Mouse (Mus musculus) midbrain, embryonic 14.5 days (tissue): ENCODE results near the gene Fam219a. TPM values are rescaled to one million over a fixed set of nuclear protein-coding genes. Genes with fewer than 3 reads are reported as not detected.

ENCODE experiments used
- ATAC-seq: fragments of 200-750 bp; cut with Nextera tagmentation; 2 replicates; pipeline ENCODE4 v1.8.0; 2017; ENCODE audit warnings: moderate number of reproducible peaks, moderate library complexity; ENCODE audit not compliant: low FRiP score, low TSS enrichment
- DNase-seq: peaks from one replicate; pipeline ENCODE4 v3.0.0-alpha.2; 2015
- H3K27ac ChIP-seq: fragments of 300-500 bp; sonication (generic); replicated peaks from 2 replicates; pipeline ENCODE4 v1.5.1; 2014; ENCODE audit warnings: mild to moderate bottlenecking, low read depth, low read length, moderate library complexity
- H3K27me3 ChIP-seq: fragments of 300-500 bp; sonication (generic); 2 replicates; pipeline ENCODE4 v1.6.1; 2014; ENCODE audit warnings: low read length, control low read depth, mixed read lengths; ENCODE audit not compliant: control insufficient read depth, insufficient read depth
- H3K36me3 ChIP-seq: fragments of 300-500 bp; sonication (generic); 2 replicates; pipeline ENCODE4 v1.6.1; 2014; ENCODE audit warnings: low read length, control low read depth; ENCODE audit not compliant: control insufficient read depth, insufficient read depth
- H3K4me1 ChIP-seq: fragments of 300-500 bp; sonication (generic); 2 replicates; pipeline ENCODE4 v1.6.1; 2014; ENCODE audit warnings: mild to moderate bottlenecking, antibody characterized with exemption, low read length, control low read depth; ENCODE audit not compliant: control insufficient read depth, insufficient read depth
- H3K4me2 ChIP-seq: fragments of 300-500 bp; sonication (generic); 2 replicates; pipeline ENCODE4 v1.6.1; 2014; ENCODE audit warnings: mild to moderate bottlenecking, low read length, moderate library complexity
- H3K4me3 ChIP-seq: fragments of 300-500 bp; sonication (generic); replicated peaks from 2 replicates; pipeline ENCODE4 v1.5.1; 2014; ENCODE audit warnings: low read depth, low read length
- H3K9ac ChIP-seq: fragments of 300-500 bp; sonication (generic); replicated peaks from 2 replicates; pipeline ENCODE4 v1.6.1; 2014; ENCODE audit warnings: mild to moderate bottlenecking, low read length, moderate library complexity
- H3K9me3 ChIP-seq: fragments of 300-500 bp; sonication (generic); 2 replicates; pipeline ENCODE4 v1.6.1; 2016; ENCODE audit warnings: low read length, control low read depth, mixed read lengths; ENCODE audit not compliant: control insufficient read depth
- WGBS: fragments of 180-500 bp; shearing (Covaris S2); extraction: QIAGEN DNeasy Blood & Tissue Kit; methylation state at CpG from one replicate; pipeline ENCODE4 v1.1.7; 2014; 5-methylcytosine and 5-hydroxymethylcytosine counted together
- polyA plus RNA-seq: library from polyadenylated mRNA; unstranded; fragments of >200 nt; fragmentation: Nextera tagmentation; extraction: Ambion mirVana; gene quantifications from 2 replicates; pipeline ENCODE4 v1.2.1, GENCODE M21; 2014

Fam219a gene
- polyA plus RNA-seq, 1 experiment from 2014 or later, result 19.9 TPM

DNA sequence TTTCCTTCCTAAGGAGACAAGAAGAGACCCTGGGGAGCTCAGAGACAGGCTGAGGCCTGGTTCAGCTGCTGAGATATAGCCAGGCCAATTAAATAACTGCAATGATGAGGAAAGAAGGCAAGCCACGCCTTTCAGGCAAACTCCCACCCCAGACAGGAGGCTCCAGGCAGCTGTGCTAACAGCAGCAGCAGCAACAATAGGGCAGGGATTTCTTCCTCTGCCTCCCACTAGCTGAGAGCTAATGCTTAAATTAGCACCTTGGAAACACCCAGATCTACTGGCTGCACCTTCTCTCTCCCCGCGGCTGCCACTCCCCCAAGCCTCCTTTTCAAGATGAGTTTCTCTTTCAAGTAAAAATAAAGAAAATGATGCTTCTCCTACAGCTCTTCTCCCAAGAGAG lies 3.2 kb downstream of the Fam219a start:
- WGBS, result 11% methylated on average over 3 of the region's 3 CpGs

DNA sequence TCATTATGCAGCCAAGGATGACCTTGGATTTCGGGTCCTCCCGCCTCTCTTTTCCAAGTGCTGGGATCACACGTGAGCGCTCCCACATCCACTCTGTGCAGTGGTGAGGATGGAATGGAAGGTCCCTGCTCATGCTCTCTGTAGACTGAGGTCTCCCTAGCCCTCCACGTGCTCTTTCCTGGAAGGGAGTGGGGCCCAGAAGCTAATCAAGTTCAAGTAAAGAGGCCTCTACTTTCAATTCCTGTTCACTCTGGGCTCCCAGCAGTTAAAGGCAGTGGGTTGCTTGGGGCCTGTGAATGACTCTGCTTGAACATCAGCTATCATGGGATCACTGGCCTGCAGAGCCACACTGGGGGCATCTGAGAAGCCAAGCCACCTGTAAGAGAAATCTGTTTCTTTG lies 6.0 kb downstream of the Fam219a start:
- H3K4me1 ChIP-seq, result peaks cover 25% of the 10 kb centered on the region
- ATAC-seq (no peak), DNase-seq (no peak)
- H3K27me3 ChIP-seq, result no peaks in the 10 kb centered on the region
- H3K4me3 ChIP-seq, result no peak overlapping the region
- H3K9me3 ChIP-seq, result no peaks in the 10 kb centered on the region
- H3K4me2 ChIP-seq, result no peak overlapping the region
- no peaks in the 10 kb centered on the region for H3K36me3 ChIP-seq
- H3K9ac ChIP-seq, result no peak overlapping the region
- WGBS, result 90% methylated on average over 5 of the region's 5 CpGs
- no peak overlapping the region for H3K27ac ChIP-seq

More for the DNA sequence above, 3.2 kb downstream of the Fam219a start:
- Histone ChIP-seq H3K4me2 (peak overlapping the region; percentile 7; the same call in 1 of the 2 replicates), H3K27ac (no peak overlapping the region), H3K9ac (no peak overlapping the region), H3K4me3 (no peak overlapping the region), H3K36me3 (no peaks in the 10 kb centered on the region), H3K27me3 (no peaks in the 10 kb centered on the region), H3K4me1 (peaks cover 25% of the 10 kb centered on the region), H3K9me3 (no peaks in the 10 kb centered on the region)
- DNase-seq (no peak), ATAC-seq (no peak)

DNA sequence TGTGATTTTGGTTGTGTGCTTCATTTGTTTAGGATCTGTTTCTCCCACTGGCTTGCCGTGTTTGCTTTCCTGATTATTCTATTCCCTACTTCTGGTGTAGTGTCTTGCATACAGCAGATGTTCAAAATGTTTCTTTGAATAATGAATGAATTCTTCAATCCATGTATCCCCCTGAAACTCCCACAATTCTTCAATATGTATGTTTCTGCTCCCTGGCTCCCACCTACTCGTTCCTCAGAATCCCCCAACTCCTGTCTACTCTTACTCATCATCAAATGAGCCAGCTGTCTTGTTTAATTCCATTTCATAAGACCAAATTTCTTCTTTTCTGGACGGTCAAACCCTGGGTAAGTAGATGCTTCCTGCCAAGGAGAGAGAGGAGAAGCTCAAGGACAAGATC lies 12.2 kb downstream of the Fam219a start:
- H3K27ac ChIP-seq, result peak overlapping the region; percentile 63
- H3K4me3 ChIP-seq, result no peak overlapping the region
- H3K36me3 ChIP-seq, result no peaks in the 10 kb centered on the region
- H3K4me2 ChIP-seq, result peak overlapping the region; percentile 28; the same call in 1 of the 2 replicates
- H3K9me3 ChIP-seq, result no peaks in the 10 kb centered on the region
- 62% methylated on average over 3 of the region's 3 CpGs for WGBS
- DNase-seq, result no peak
- H3K27me3 ChIP-seq, result no peaks in the 10 kb centered on the region
- H3K9ac ChIP-seq, result no peak overlapping the region
- H3K4me1 ChIP-seq, result peaks cover 26% of the 10 kb centered on the region; the same call in 1 of the 2 replicates
- ATAC-seq, result no peak

DNA sequence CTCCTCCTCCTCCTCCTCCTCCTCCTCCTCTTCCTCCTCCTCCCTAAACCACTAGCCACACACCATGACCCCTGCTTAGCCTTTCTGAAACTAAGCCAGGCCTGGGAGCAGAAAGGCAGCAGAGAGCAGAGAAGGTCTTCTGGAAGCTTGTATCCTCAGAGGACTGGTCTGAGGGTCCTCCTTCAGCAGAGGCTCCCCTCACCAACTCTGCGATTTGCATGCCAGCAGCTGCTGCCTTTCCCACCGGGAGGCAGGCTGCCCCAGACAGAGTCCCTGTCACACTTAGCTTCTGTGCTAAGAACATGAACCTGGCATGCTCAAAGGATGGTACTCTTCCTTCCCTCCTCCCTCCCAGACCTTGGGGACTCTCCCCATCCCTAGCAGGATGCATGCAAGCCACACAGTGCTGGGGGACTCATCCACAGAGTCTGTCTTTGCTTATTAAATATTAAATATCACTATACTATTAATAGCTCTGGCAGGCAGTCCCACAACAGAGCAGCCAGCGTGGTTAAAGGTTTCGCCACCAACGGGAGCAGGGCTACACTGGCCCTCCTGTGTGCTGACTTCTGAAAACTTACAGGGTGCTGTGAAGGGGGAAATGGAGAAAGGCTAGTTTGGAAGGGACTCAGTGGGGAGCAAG lies 12.9 kb downstream of the Fam219a start:
- Histone ChIP-seq H3K4me1 (peaks cover 26% of the 10 kb centered on the region; the same call in 1 of the 2 replicates), H3K36me3 (no peaks in the 10 kb centered on the region), H3K4me2 (peak overlapping the region; percentile 28), H3K27me3 (no peaks in the 10 kb centered on the region), H3K9me3 (no peaks in the 10 kb centered on the region), H3K27ac (peak overlapping the region; percentile 63), H3K9ac (no peak overlapping the region), H3K4me3 (no peak overlapping the region)
- DNase-seq, result peak; percentile 30
- WGBS, result 33% methylated on average over 5 of the region's 5 CpGs
- peak; percentile 63 for ATAC-seq

DNA sequence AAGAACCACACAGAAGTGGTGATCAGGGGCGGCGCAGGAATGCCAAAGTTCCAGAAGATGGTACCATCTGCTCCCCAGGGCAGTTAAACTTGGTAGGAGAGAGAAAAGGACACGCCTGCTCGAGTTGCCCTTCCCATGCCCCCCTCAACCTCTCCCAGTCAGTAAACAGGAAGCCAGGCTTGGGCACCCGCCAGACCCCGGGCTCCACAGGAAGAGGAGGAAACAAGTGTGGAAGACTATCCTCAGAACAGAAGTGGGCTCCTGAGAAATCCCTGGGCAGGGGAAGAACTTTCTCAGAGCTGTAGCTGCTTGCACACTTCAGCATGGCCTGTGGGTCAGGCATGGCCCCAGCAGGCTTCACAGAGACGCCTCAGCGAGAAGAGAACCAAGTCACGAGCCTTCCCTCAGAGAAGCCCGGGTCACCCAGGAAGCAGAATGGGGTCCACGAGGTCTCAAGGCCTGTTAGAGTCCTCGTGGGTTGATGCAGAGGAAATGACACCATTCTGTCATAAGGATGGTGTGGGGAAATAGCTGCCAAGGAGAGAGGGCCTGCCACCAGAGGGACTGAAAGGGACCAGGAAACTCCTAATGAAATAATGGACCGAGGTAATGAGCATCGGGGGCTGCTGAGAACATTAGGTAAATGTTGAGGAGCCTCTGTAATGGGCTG lies 14.2 kb downstream of the Fam219a start:
- Histone ChIP-seq H3K36me3 (no peaks in the 10 kb centered on the region), H3K4me2 (no peak overlapping the region), H3K4me1 (peaks cover 26% of the 10 kb centered on the region; the same call in 1 of the 2 replicates), H3K9ac (no peak overlapping the region), H3K4me3 (no peak overlapping the region), H3K9me3 (no peaks in the 10 kb centered on the region), H3K27me3 (no peaks in the 10 kb centered on the region), H3K27ac (no peak overlapping the region)
- no peak for DNase-seq
- 90% methylated on average over 14 of the region's 14 CpGs for WGBS
- no peak for ATAC-seq

DNA sequence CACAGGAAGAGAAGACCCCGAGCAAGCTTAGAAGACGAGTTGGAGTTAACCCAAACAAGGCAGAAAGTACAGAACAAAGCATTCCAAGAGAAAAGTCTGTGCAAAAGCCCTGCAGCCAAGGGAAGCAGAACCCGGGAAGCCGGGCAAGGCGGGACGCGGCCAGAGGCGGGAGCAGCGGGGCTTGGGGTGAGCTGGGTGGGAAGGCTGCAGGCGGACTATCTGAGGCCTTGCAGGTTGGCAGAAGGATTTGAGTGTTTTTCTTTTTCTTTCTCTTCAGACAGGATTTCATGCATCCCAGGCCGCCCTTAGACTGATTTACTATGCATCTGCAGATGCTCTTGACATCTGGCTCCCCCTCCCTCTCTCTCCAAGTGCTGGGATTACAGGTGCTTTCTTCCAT lies 16.2 kb downstream of the Fam219a start:
- Histone ChIP-seq H3K4me3 (no peak overlapping the region), H3K4me2 (no peak overlapping the region), H3K27me3 (no peaks in the 10 kb centered on the region), H3K27ac (no peak overlapping the region), H3K9me3 (no peaks in the 10 kb centered on the region), H3K36me3 (no peaks in the 10 kb centered on the region), H3K4me1 (peaks cover 28% of the 10 kb centered on the region; the same call in 1 of the 2 replicates), H3K9ac (no peak overlapping the region)
- WGBS, result 69% methylated on average over 11 of the region's 11 CpGs
- ATAC-seq (no peak), DNase-seq (no peak)

DNA sequence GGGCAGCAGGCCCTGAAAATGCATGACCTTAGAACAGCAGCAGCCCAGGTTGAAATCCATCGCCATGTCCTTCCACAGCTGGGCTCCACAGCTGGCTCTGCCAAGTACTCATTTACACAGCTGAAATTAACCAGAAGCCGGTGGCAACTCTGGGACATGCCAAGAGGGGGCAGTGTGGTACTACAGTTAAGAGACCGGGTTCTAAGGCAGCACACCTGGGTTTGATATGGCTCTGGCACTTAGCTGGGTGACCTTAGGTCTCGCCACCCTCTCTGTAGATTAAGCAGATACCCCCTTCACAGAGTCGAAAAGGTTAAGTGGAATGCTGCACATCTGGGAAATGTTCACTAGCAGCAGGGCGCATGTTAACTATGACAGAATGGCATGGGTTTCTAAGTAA lies 16.8 kb downstream of the Fam219a start:
- peaks cover 22% of the 10 kb centered on the region; the same call in 1 of the 2 replicates for H3K4me1 ChIP-seq
- no peak overlapping the region for H3K4me2 ChIP-seq
- H3K9ac ChIP-seq, result no peak overlapping the region
- no peaks in the 10 kb centered on the region for H3K9me3 ChIP-seq
- 42% methylated on average over 6 of the region's 6 CpGs for WGBS
- no peaks in the 10 kb centered on the region for H3K36me3 ChIP-seq
- no peak overlapping the region for H3K4me3 ChIP-seq
- no peak overlapping the region for H3K27ac ChIP-seq
- no peaks in the 10 kb centered on the region for H3K27me3 ChIP-seq
- peak; percentile 53; the same call in 1 of the 2 replicates for ATAC-seq
- peak; percentile 86 for DNase-seq

DNA sequence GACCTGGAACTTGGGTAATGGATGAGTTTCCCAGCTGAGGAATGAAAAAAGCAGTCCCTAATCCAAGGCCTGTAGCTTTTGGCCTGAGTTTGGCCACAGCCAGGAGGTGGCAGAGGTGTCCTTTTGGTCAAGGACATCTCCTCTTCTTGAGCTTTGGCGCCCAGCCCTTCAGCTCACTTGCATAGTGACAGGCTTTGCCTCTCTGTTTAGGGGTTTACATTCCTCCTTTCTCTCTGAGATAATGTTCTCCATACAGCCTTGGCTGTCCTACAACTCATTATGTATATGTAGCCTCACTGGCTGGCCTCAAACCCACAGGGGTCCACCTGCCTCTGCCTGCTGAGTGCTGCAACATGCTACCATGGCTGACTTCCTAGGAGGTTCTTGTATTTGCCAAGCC lies 22.3 kb downstream of the Fam219a start:
- WGBS, result 83% methylated on average over 1 of the region's 1 CpGs
- no peak overlapping the region for H3K27ac ChIP-seq

DNA sequence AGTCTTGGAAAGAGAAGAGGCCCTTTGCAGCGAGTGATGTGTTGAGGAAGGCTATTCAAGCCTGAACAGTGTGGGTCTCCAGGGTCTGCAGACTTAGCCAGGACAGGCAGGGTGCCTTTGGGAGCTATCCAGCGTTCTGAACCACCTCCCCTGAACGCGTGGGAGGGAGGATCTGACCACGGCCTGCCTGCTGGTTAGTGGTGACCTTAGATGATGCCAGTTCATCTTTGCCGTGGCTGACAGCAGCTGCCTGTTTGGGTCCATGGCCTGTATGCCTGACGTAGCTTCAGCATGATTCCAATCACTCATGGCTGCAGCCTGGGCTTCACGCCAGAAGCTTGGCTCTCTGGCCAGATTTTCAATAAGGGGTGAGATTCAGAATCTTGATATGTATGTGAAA lies 23.4 kb downstream of the Fam219a start:
- Histone ChIP-seq H3K4me2 (no peak overlapping the region), H3K27ac (no peak overlapping the region), H3K9me3 (no peaks in the 10 kb centered on the region), H3K9ac (no peak overlapping the region), H3K4me1 (peaks cover 10% of the 10 kb centered on the region; the same call in 1 of the 2 replicates), H3K27me3 (no peaks in the 10 kb centered on the region), H3K36me3 (no peaks in the 10 kb centered on the region), H3K4me3 (no peak overlapping the region)
- DNase-seq (peak; percentile 42), ATAC-seq (no peak)
- 20% methylated on average over 8 of the region's 8 CpGs for WGBS

More for the DNA sequence above, 22.3 kb downstream of the Fam219a start:
- Histone ChIP-seq H3K27me3 (no peaks in the 10 kb centered on the region), H3K9ac (no peak overlapping the region), H3K4me3 (no peak overlapping the region), H3K4me1 (peaks cover 10% of the 10 kb centered on the region; the same call in 1 of the 2 replicates), H3K36me3 (no peaks in the 10 kb centered on the region), H3K9me3 (no peaks in the 10 kb centered on the region), H3K4me2 (no peak overlapping the region)
- DNase-seq (no peak), ATAC-seq (no peak)
